Mouse (Mus musculus) testis, adult 2 months (tissue): ENCODE measurements around the gene Gtpbp2. TPM values are rescaled to one million over a fixed set of nuclear protein-coding genes. Genes with fewer than 3 reads are reported as not detected.
A peak's percentile ranks its signal among the peaks of the same experiment; 100 is the strongest.

Experiments
- H3K27ac ChIP-seq: fragments of 200-500 bp; 2 replicates; pipeline ENCODE4 v1.5.1; 2012; ENCODE audit warnings: low read depth, low read length; ENCODE audit not compliant: control insufficient read depth, insufficient read depth
- H3K27me3 ChIP-seq: fragments of 200-500 bp; 2 replicates; pipeline ENCODE4 v1.6.1; 2012; ENCODE audit warnings: mild to moderate bottlenecking, low read length, moderate library complexity; ENCODE audit not compliant: control insufficient read depth, insufficient read depth
- H3K36me3 ChIP-seq: fragments of 200-500 bp; 2 replicates; pipeline ENCODE4 v1.6.1; 2012; ENCODE audit warnings: mild to moderate bottlenecking, low read length; ENCODE audit not compliant: control insufficient read depth, insufficient read depth
- H3K4me1 ChIP-seq: fragments of 200-500 bp; 2 replicates; pipeline ENCODE4 v1.6.1; 2012; ENCODE audit warnings: low read length; ENCODE audit not compliant: control insufficient read depth, insufficient read depth
- H3K4me3 ChIP-seq: fragments of 200-500 bp; 2 replicates; pipeline ENCODE4 v1.5.1; 2012; ENCODE audit warnings: low read depth, mild to moderate bottlenecking, low read length, moderate library complexity, mixed read lengths; ENCODE audit not compliant: control insufficient read depth
- CTCF ChIP-seq: fragments of 200-500 bp; IDR thresholded peaks from 2 replicates; pipeline ENCODE4 v1.5.1; 2012; ENCODE audit warnings: low read depth, mild to moderate bottlenecking, inconsistent platforms, low read length, moderate library complexity; ENCODE audit not compliant: control insufficient read depth, insufficient read depth, insufficient replicate concordance
- POLR2A ChIP-seq: fragments of 200-500 bp; IDR thresholded peaks from 2 replicates; pipeline ENCODE4 v1.6.1; 2012; ENCODE audit warnings: low read depth, mild to moderate bottlenecking, inconsistent platforms, low read length, moderate library complexity; ENCODE audit not compliant: control insufficient read depth
- polyA plus RNA-seq: library from polyadenylated mRNA; depleted of rRNA; stranded (reverse); fragments of >200 nt; gene quantifications from 2 replicates; pipeline ENCODE4 v1.2.3, GENCODE M21; 2012; rRNA removed

The Gtpbp2 gene
- 149 and 155 TPM in 2 replicates for polyA plus RNA-seq

DNA sequence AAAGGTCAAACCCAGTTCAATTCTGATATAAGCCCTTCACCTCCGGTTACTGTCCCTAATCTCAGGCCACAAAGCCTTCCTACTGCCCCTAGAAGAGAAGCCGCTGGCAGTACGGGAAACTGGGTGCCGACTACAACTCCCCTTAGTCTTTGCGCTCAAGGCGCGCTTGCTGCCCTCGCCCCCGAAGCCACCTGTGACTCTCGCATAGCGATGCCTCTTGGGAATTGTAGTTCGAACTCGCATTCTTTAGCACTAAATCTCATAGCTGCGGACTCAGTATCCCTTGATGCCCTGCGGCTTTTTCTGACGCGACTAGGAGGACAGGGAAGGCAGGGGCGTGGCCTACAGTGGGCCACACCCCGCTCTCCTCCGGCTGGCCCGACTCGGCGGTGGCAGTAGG, at the start of gene Gtpbp2:
Gene Gtpbp2, plus strand, starts transcription at position 347 of the 400 bp plus-strand sequence.
- H3K36me3 ChIP-seq, result no peaks in the 10 kb centered on the region
- no peaks in the 10 kb centered on the region for H3K27me3 ChIP-seq
- TF ChIP-seq CTCF (no peak), POLR2A (peak; percentile 80)
- H3K4me3 ChIP-seq, result peak within 1 kb of the TSS; percentile 92
- peaks cover 6% of the 10 kb centered on the region for H3K4me1 ChIP-seq
- peak within 1 kb of the TSS; percentile 91 for H3K27ac ChIP-seq

DNA sequence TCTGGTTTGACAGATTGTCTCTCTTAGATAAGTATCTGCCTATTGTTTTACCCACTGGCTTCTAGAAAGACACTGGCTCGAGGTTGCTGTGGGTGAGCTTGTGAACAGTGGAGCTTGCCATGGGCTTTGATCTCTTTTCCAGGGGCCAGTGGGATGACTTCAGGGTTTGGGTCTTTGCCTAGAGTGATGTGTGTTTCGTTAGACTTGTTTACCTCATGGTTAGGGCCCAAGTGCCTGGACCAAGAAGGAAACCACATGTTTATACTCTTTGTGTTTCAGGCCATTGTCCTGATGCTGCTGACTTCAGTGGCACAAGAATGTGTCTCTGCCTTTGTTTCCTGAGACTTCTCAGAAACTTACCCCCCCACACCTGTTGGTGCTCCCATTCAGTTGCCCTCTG, 45.3 kb upstream of the Gtpbp2 start:
- Histone ChIP-seq H3K36me3 (no peaks in the 10 kb centered on the region; the same call in 1 of the 2 replicates), H3K27me3 (no peaks in the 10 kb centered on the region), H3K4me3 (no peak overlapping the region), H3K27ac (no peak overlapping the region), H3K4me1 (no peaks in the 10 kb centered on the region)
- TF ChIP-seq CTCF (no peak), POLR2A (no peak)

GRCm38 (mm10) chr17:46116138-46116537, 44.7 kb upstream of the Gtpbp2 start:
- H3K27me3 ChIP-seq, result no peaks in the 10 kb centered on the region
- H3K4me1 ChIP-seq, result no peaks in the 10 kb centered on the region
- H3K36me3 ChIP-seq, result no peaks in the 10 kb centered on the region; the same call in 1 of the 2 replicates
- H3K27ac ChIP-seq, result no peak overlapping the region
- TF ChIP-seq POLR2A (no peak), CTCF (no peak)
- no peak overlapping the region for H3K4me3 ChIP-seq

DNA sequence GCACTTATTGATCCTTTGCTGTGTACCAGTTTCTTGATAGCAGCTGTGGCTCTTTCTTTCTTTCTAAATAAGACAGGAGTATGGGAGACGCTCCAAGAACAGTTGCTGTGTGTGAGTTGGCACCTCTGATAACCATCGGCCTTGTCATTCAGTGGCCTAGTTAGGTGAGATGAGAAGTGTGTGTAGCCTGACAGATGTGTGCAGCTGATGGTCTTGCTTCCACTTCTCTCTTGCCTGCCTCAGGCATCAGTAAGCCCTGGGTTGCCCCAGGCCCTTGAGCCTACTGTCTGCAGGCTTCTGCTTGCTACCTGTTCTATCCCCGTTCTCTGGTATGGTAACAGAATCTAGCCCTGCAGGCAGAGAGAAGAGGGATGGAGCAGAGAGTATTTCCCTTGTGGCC, 44.0 kb upstream of the Gtpbp2 start:
- H3K4me1 ChIP-seq, result no peaks in the 10 kb centered on the region
- no peak overlapping the region for H3K4me3 ChIP-seq
- no peak for TF ChIP-seq CTCF
- no peak for TF ChIP-seq POLR2A
- H3K27me3 ChIP-seq, result no peaks in the 10 kb centered on the region
- H3K27ac ChIP-seq, result no peak overlapping the region
- H3K36me3 ChIP-seq, result no peaks in the 10 kb centered on the region; the same call in 1 of the 2 replicates

DNA sequence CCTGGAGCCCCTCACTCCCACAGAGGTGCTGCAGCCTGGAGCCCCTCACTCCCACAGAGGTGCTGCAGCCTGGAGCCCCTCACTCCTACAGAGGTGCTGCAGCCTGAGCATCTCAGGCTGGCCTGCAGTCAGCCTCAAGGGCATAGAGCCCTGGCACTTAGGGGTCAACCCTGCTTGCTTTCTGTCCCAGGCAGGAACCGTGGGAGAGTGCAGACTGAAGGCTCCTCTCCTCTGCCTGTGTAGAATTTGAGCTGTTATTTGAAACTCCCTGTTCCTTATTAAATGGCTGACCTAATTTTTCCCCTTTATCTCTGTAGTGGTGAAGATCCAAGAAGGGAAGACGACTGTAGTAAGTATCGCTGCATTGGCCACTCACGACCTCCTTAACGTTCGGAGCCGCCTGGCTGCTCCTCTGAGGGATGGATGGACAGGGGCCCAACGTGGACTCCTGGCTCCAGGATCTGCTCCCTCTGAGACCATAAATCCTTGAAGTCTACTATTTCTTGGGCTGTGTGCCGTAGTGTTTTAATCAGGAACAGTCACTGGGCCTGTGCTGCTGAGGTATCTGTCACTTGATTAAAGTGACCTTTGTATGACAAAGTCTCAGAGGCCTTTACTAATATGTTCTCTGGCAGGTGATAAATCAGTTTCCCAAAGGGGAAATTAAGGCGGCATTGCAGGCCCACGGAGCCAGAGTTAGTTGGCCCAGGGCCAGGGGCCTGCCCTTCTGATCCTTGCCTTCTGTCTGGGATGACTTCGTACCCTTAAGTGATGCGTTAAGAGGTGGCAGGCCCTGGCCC, 43.0 kb upstream of the Gtpbp2 start:
- Histone ChIP-seq H3K27ac (no peak overlapping the region), H3K36me3 (no peaks in the 10 kb centered on the region; the same call in 1 of the 2 replicates), H3K4me3 (no peak overlapping the region), H3K27me3 (no peaks in the 10 kb centered on the region), H3K4me1 (no peaks in the 10 kb centered on the region)
- no peak for TF ChIP-seq POLR2A
- no peak for TF ChIP-seq CTCF

- Histone ChIP-seq H3K27me3 (no peaks in the 10 kb centered on the region), H3K27ac (no peak overlapping the region), H3K36me3 (peaks cover 2% of the 10 kb centered on the region; the same call in 1 of the 2 replicates), H3K4me3 (no peak overlapping the region), H3K4me1 (no peaks in the 10 kb centered on the region)
- TF ChIP-seq CTCF (no peak), POLR2A (no peak)
Measured at GRCm38 (mm10) chr17:46118423-46118850, 42.4 kb upstream of the Gtpbp2 start.

- peaks cover 2% of the 10 kb centered on the region; the same call in 1 of the 2 replicates for H3K36me3 ChIP-seq
- H3K4me3 ChIP-seq, result no peak overlapping the region
- H3K27ac ChIP-seq, result no peak overlapping the region
- TF ChIP-seq POLR2A (no peak), CTCF (no peak)
- no peaks in the 10 kb centered on the region for H3K27me3 ChIP-seq
- no peaks in the 10 kb centered on the region for H3K4me1 ChIP-seq
Measured at GRCm38 (mm10) chr17:46119641-46120040, 41.2 kb upstream of the Gtpbp2 start.

GRCm38 (mm10) chr17:46122791-46123190, 38.0 kb upstream of the Gtpbp2 start:
- no peak overlapping the region for H3K27ac ChIP-seq
- no peak overlapping the region for H3K4me3 ChIP-seq
- no peaks in the 10 kb centered on the region for H3K27me3 ChIP-seq
- H3K36me3 ChIP-seq, result peaks cover 2% of the 10 kb centered on the region; the same call in 1 of the 2 replicates
- TF ChIP-seq CTCF, result no peak
- TF ChIP-seq POLR2A, result no peak
- no peaks in the 10 kb centered on the region for H3K4me1 ChIP-seq
